Mouse (Mus musculus) cortical plate, adult 2 months (tissue): ENCODE results near the gene Mlxipl.

Source experiments
- CTCF ChIP-seq: fragments of 200-500 bp; IDR thresholded peaks from 2 replicates; pipeline ENCODE4 v1.5.1; 2011; ENCODE audit warnings: mild to moderate bottlenecking, control low read depth, low read length; ENCODE audit not compliant: insufficient read depth; ENCODE audit errors: extremely low read depth
- POLR2A ChIP-seq: fragments of 200-500 bp; IDR thresholded peaks from 2 replicates; pipeline ENCODE4 v1.6.1; 2011; ENCODE audit warnings: mild to moderate bottlenecking, low read length, control low read depth; ENCODE audit not compliant: insufficient read depth; ENCODE audit errors: extremely low read depth

- no peak for TF ChIP-seq POLR2A
- TF ChIP-seq CTCF, result no peak
Observed at GRCm38 (mm10) chr5:135183131-135183861, 93.6 kb downstream of the Mlxipl start.
